ENCODE assay signal across 31 mouse cellular contexts in genomic region chr12:3562806-3563205, GRCm38 (mm10).
"Had no signal": no experiment of that assay in that cellular context is flagged by ENCODE, and none has a peak within 500 bp of the region (broad histone marks: within the 10 kb centered on the region; RNA-seq: fewer than 3 reads in every experiment).

No protein-coding gene starts in this region.

- H3K9me3 ChIP-seq: limb, embryonic 10.5 days; limb, embryonic 12.5 days; limb, embryonic 13.5 days; limb, embryonic 15.5 days; liver, embryonic 12.5 days; liver, embryonic 13.5 days; liver, embryonic 15.5 days; lung, embryonic 15.5 days; megakaryocyte, embryonic 14.5 days; midbrain, embryonic 10.5 days; midbrain, embryonic 12.5 days; midbrain, embryonic 13.5 days; midbrain, embryonic 15.5 days; neural tube, embryonic 12.5 days had no signal

- H3K27ac ChIP-seq: limb, embryonic 10.5 days; limb, embryonic 12.5 days; limb, embryonic 13.5 days; limb, embryonic 15.5 days; liver, embryonic 12.5 days; liver, embryonic 13.5 days; liver, embryonic 14.5 days; liver, embryonic 15.5 days; lung, embryonic 15.5 days; macrophage; midbrain, embryonic 10.5 days; midbrain, embryonic 12.5 days; midbrain, embryonic 13.5 days; midbrain, embryonic 15.5 days; neural tube, embryonic 12.5 days had no signal

- H3K9ac ChIP-seq: limb, embryonic 12.5 days; limb, embryonic 13.5 days; limb, embryonic 15.5 days; liver, embryonic 12.5 days; liver, embryonic 13.5 days; liver, embryonic 14.5 days; liver, embryonic 15.5 days; liver, postnatal 0 days; lung, embryonic 14.5 days; lung, embryonic 15.5 days; midbrain, embryonic 12.5 days; midbrain, embryonic 13.5 days; midbrain, embryonic 15.5 days; neural tube, embryonic 12.5 days had no signal

- H3K27me3 ChIP-seq: limb, embryonic 12.5 days; limb, embryonic 13.5 days; limb, embryonic 15.5 days; liver, embryonic 12.5 days; liver, embryonic 13.5 days; liver, embryonic 15.5 days; lung, embryonic 15.5 days; midbrain, embryonic 12.5 days; midbrain, embryonic 13.5 days; midbrain, embryonic 15.5 days; neural tube, embryonic 12.5 days had no signal

- ATAC-seq: liver, embryonic 12.5 days; liver, postnatal 0 days; lung, postnatal 0 days; midbrain, embryonic 13.5 days; midbrain, embryonic 15.5 days; midbrain, embryonic 16.5 days had no signal

- H3K4me1 ChIP-seq: limb, embryonic 10.5 days; limb, embryonic 12.5 days; limb, embryonic 13.5 days; limb, embryonic 15.5 days; lung, embryonic 15.5 days; midbrain, embryonic 10.5 days; midbrain, embryonic 12.5 days; midbrain, embryonic 13.5 days; midbrain, embryonic 15.5 days; neural tube, embryonic 12.5 days had no signal

- H3K36me3 ChIP-seq: limb, embryonic 10.5 days; limb, embryonic 12.5 days; limb, embryonic 13.5 days; limb, embryonic 15.5 days; liver, embryonic 12.5 days; liver, embryonic 13.5 days; liver, embryonic 15.5 days; lung, embryonic 15.5 days; midbrain, embryonic 10.5 days; midbrain, embryonic 12.5 days; midbrain, embryonic 13.5 days; midbrain, embryonic 15.5 days; neural tube, embryonic 12.5 days had no signal

- DNase-seq: left cerebral cortex, postnatal 4 days; liver; liver, embryonic 13.5 days; liver, postnatal 0 days; lung, adult 18-20 months; lung, adult 2 months; lung, embryonic 14.5 days; lung, postnatal 10 days; lung, postnatal 14 days; lung, postnatal 36 days; lung, postnatal 4 days; midbrain, embryonic 14.5 days had no signal

- H3K4me3 ChIP-seq: limb, embryonic 10.5 days; limb, embryonic 12.5 days; limb, embryonic 13.5 days; limb, embryonic 15.5 days; liver, embryonic 12.5 days; liver, embryonic 13.5 days; liver, embryonic 15.5 days; lung, embryonic 15.5 days; megakaryocyte, embryonic 14.5 days; midbrain, embryonic 10.5 days; midbrain, embryonic 12.5 days; midbrain, embryonic 13.5 days; midbrain, embryonic 15.5 days; myocyte; neural tube, embryonic 12.5 days had no signal

- H3K4me2 ChIP-seq: limb, embryonic 12.5 days; limb, embryonic 13.5 days; limb, embryonic 15.5 days; liver, embryonic 11.5 days; liver, embryonic 12.5 days; liver, embryonic 13.5 days; liver, embryonic 15.5 days; lung, embryonic 14.5 days; lung, embryonic 15.5 days; midbrain, embryonic 12.5 days; midbrain, embryonic 13.5 days; midbrain, embryonic 15.5 days; neural tube, embryonic 12.5 days had no signal
